Mouse (Mus musculus) regulatory T cell (primary cell): ENCODE results near the gene Aes.

Experiments
- in situ Hi-C: fragments of 300-600 bp; cut with MboI, MseI; formaldehyde crosslinking; loops from one replicate; pipeline ENCODE4 v1.15.1; 2025; ENCODE audit warnings: high pct_unique_total_duplicates

Aes gene

DNA sequence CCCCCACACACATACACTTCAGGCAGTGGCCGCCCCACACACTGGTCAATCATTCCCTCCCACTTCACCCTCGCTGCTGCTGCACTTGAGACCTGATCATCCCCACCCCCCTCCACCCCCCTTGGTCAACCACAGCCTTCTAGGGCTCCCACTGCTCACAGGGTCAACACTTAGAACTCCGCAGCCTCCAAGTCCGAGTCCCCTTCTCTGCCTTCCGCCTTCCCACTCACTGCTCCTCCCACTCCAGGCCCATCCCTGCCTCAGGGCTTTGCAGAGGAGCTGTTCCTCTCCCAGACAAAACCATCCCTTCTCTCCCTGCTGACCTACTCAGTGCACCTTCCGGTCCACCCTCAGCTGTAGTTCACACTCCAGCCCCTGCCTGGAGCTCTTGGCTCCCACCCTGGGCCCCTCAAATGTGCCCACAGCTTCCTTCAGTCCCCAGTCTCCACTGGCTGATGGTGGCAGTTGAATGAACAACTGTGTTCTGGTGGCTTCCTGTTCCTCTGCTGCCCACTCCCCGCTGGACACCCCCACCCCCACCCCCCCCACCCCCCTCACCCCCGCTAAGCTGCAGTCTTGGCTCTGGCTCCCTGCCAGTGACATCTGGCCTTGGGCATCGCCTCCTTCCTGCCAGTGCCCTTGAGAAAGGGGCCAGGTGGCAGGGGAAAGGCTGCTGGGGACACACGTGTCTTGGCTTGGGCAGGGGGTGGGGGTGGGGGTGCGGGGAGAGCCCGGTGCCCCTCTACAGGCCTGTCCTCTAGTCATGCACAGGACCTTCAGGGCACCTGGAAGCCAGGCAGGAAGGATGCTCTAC lies 38.1 kb downstream of the Aes start:
- in situ Hi-C loops, result no loop called here

DNA sequence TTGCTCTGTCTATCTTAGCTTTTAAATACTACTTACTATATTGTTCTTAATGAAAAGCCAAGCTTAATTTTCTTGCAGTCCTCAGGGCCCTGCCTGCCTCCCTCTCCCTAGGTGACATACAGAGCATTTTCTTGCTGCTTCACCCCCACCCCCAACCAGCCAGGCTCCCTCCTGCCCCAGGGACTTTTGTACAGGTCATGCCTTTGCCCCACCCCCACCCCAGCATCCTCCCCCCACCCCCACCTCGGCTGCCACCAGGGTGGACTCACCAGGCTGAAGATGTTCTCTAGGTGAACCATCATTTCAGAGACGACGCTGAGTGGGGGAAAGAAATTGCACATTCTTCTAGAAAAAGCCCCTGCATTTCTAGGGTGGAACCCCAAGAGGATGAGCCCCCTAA lies 39.1 kb downstream of the Aes start:
- in situ Hi-C loops, result no loop called here

- in situ Hi-C loops, result no loop called here
These were observed 39.6 kb downstream of the Aes start for GRCm38 (mm10) chr10:81598871-81599270.

- in situ Hi-C loops, result no loop called here
These were observed 40.3 kb downstream of the Aes start for GRCm38 (mm10) chr10:81599630-81600029.

DNA sequence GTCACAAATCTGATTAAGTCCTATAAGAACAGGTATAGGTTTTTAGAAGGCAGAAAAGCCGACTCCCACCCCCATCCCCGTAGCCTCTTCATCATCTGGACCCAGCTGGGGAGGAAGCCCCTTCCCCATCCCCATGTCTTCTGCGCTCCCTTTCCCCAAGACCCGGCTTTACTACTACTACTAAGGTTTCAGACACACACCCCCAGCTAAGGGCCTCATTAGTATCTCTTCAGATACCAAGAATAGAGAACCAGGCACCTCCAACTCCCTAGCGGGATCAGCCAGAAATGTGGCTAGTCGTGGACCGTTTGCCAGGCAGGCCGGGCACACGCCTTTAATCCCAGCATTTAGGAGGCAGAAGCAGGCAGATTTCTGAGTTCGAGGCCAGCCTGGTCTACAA lies 40.8 kb downstream of the Aes start:
- in situ Hi-C loops, result no loop called here

DNA sequence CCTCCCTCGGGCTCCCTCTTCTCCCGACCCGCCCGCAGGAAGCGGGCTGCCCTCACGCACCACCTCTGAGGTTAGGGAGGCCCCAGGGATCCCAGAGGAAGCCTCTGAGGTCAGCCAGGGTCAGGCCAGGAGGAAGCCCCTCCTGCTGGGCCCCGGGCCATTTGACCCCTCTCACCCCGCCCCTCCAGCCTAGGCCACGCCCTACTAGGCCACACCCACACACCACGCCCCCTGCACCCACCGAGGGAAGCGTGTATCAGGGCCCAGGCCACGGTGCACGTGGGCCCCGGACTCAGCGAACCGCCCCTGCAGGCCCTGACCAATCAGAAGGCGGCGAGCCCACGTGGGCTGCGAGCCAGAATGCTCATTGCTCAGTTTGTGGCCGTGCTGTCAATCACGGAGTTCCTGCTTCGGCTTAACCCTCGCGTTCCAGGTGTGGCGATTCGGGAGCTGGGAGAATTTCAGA lies 41.5 kb downstream of the Aes start, which contains the start of gene Tle6:
Tle6 (minus strand) TSS at position 336 of the 466 bp plus-strand sequence.
- in situ Hi-C loops, result no loop called here

DNA sequence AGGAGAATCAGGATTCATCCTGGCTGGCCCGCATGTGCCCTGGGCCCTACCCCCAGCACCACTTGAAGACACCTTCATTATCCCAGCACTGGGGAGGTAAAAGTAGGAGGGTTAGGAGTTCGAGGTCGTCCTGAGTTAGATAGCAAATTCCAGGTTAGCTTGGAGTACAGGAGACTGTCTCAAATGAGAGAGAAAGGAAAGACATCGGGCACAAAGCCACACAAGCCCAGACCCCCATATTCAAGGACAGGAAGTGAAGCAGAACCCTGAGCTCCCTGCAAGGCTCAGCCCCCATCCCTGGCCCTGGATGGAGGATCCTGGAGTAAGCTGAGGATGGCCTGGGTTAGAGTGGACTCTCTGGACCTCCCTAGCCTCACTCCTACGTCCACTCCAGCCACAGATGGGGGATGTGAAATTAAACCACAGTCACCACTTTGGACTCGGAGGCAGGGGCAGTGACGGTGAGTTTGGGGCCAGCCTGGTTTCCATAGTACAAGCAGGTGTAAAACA lies 42.2 kb downstream of the Aes start:
- in situ Hi-C loops, result no loop called here

- in situ Hi-C loops, result no loop called here
These were observed 43.5 kb downstream of the Aes start for GRCm38 (mm10) chr10:81602741-81603151.

- in situ Hi-C loops, result no loop called here
These were observed 45.0 kb downstream of the Aes start for GRCm38 (mm10) chr10:81604019-81604967.

GRCm38 (mm10) chr10:81604968-81605665 lies 45.8 kb downstream of the Aes start:
- in situ Hi-C loops, result no loop called here

DNA sequence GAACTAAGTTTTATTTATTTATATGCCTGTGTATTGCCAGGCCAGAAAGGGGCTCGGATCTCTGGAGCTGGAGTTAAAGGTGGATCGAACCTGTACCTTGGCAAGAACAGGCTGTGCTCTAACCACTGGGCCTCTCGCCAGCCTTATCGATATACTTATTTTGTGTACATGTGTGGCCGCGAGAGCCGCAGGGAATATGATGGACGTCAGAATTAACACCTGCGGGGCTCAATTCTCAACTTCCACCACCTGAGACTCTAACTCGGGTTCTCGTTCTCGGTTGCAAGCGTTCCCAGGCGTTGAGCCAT lies 46.3 kb downstream of the Aes start:
- in situ Hi-C loops, result no loop called here

GRCm38 (mm10) chr10:81605974-81606751 lies 46.9 kb downstream of the Aes start, which contains the start of gene BC025920:
Gene BC025920, plus strand, starts transcription at chr10:81606270.
- in situ Hi-C loops, result no loop called here

DNA sequence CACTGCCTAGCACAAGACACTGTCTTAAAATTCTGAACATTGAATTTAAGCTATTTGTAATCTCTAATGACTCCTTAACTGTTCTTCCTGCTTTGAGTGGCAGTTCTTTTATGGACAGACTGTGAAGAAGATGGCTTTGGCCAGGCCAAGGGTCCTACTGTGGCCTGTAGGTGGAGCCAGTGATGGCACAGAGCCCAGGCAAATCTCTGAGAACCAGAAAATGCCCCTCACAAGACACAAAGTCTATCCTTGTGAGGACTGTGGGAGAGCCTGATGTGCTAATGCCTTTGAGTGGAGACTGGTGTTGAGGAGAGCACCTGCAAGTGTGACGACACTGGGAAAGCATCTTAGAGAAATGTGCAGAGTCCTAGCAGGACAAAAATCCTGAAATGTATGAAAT lies 49.0 kb downstream of the Aes start:
- in situ Hi-C loops, result no loop called here

- in situ Hi-C loops, result no loop called here
These were observed 53.5 kb downstream of the Aes start for GRCm38 (mm10) chr10:81612779-81613178.

DNA sequence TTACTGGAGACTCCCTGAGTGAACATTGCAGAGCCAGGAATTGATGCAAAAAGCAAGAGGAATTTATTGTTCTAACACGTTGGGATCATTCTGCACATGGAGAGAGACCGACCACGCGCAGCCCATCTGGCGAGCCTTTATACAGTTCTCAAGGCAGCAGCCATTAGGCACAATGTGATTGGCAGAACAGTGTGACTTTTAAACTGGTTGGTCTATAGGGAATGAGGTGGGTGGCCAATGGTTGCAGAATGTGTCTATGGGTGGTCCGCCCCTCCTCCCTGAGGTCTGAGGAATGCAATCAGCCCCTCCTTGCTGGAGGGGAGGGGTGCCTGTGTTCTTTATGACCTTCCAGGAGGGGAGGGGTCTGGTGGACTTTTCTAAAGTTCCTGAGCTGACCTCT lies 56.2 kb downstream of the Aes start:
- in situ Hi-C loops, result no loop called here
